Mouse (Mus musculus) forebrain, embryonic 16.5 days (tissue): ENCODE data around the gene Gdpd5. TPM values are rescaled to one million over a fixed set of nuclear protein-coding genes. Genes with fewer than 3 reads are reported as not detected.

Source experiments
- ATAC-seq: fragments of 200-750 bp; cut with Nextera tagmentation; 2 replicates; pipeline ENCODE4 v1.8.0; 2017; ENCODE audit warnings: mild to moderate bottlenecking, moderate library complexity
- H3K27ac ChIP-seq: fragments of 300-500 bp; sonication (generic); 2 replicates; pipeline ENCODE4 v1.5.1; 2014; ENCODE audit warnings: low read length, control low read depth
- H3K27me3 ChIP-seq: fragments of 300-500 bp; sonication (generic); replicated peaks from 2 replicates; pipeline ENCODE4 v1.6.1; 2014; ENCODE audit warnings: low read length; ENCODE audit not compliant: control insufficient read depth, insufficient read depth
- H3K36me3 ChIP-seq: fragments of 300-500 bp; sonication (generic); 2 replicates; pipeline ENCODE4 v1.6.1; 2014; ENCODE audit not compliant: control insufficient read depth, insufficient read depth
- H3K4me1 ChIP-seq: fragments of 300-500 bp; sonication (generic); replicated peaks from 2 replicates; pipeline ENCODE4 v1.6.1; 2014; ENCODE audit warnings: low read length; ENCODE audit not compliant: control insufficient read depth, insufficient read depth
- H3K4me2 ChIP-seq: fragments of 300-500 bp; sonication (generic); 2 replicates; pipeline ENCODE4 v1.6.1; 2014; ENCODE audit warnings: mild to moderate bottlenecking, low read length, control low read depth
- H3K4me3 ChIP-seq: fragments of 300-500 bp; sonication (generic); replicated peaks from 2 replicates; pipeline ENCODE4 v1.5.1; 2014; ENCODE audit warnings: mild to moderate bottlenecking, low read length, control low read depth
- H3K9ac ChIP-seq: fragments of 300-500 bp; sonication (generic); replicated peaks from 2 replicates; pipeline ENCODE4 v1.6.1; 2014; ENCODE audit warnings: low read depth, low read length, control low read depth
- H3K9me3 ChIP-seq: fragments of 300-500 bp; sonication (generic); 2 replicates; pipeline ENCODE4 v1.6.1; 2016; ENCODE audit warnings: low read length; ENCODE audit not compliant: control insufficient read depth
- WGBS: fragments of 180-500 bp; shearing (Covaris S2); extraction: QIAGEN DNeasy Blood & Tissue Kit; methylation state at CpG from one replicate; pipeline ENCODE4 v1.1.7; 2014; 5-methylcytosine and 5-hydroxymethylcytosine counted together
- polyA plus RNA-seq: library from polyadenylated mRNA; unstranded; fragments of >200 nt; fragmentation: Nextera tagmentation; extraction: Ambion mirVana; gene quantifications from 2 replicates; pipeline ENCODE4 v1.2.1, GENCODE M21; 2015

The Gdpd5 gene
- polyA plus RNA-seq, 1 experiment from 2014 or later: 48.0 TPM

DNA sequence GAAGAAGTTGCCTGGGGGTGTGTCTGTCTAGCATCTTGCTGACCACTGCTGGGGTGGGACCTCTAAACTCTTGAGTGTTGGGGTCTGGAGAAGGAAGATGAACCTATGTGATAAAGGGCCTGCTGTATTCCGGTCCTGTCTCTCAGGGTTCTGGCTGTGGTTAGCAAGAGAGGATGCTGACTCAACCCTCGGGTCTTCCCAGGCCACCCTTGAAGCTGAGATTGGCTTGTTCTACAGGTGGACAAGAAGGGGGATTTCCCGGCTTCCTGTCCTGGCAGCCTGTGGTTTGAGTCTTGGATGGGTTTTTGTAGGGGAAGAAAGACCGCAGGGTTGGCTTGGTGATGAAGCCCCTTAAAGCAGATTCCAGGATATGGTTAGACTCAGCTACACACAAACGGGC lies 47.6 kb downstream of the Gdpd5 start:
- no peak for ATAC-seq
- 92% methylated on average over 5 of the region's 5 CpGs for WGBS

DNA sequence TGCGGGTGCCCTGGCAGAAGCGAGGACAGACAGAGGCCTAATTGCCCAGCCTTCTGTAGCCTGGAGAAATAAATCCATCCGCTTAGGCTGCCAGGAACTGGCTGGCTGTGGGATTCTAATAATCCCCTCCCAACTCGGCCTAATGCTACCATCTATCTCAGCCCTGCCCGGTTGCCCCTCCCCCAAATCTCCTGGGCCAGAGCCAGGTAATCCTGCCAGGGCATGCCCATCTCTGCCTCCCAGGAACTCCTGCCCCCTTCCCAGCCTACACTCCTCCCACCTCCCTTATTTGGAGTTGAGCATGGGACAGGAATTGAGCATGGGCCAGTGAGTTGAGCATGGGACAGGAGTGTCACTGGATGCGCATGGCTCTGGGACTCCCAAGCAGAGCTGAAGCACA lies 48.6 kb downstream of the Gdpd5 start:
- Histone ChIP-seq H3K4me3 (no peak overlapping the region), H3K4me1 (peaks cover 26% of the 10 kb centered on the region), H3K4me2 (no peak overlapping the region), H3K27ac (no peak overlapping the region), H3K9ac (no peak overlapping the region), H3K9me3 (no peaks in the 10 kb centered on the region), H3K27me3 (no peaks in the 10 kb centered on the region), H3K36me3 (no peaks in the 10 kb centered on the region)
- 10% methylated on average over 6 of the region's 6 CpGs for WGBS
- ATAC-seq: peak; percentile 18; the same call in 1 of the 2 replicates

More for the DNA sequence above, 47.6 kb downstream of the Gdpd5 start:
- H3K36me3 ChIP-seq: no peaks in the 10 kb centered on the region
- no peak overlapping the region for H3K27ac ChIP-seq
- no peaks in the 10 kb centered on the region for H3K27me3 ChIP-seq
- no peaks in the 10 kb centered on the region for H3K9me3 ChIP-seq
- H3K4me1 ChIP-seq: peaks cover 26% of the 10 kb centered on the region
- no peak overlapping the region for H3K4me2 ChIP-seq
- no peak overlapping the region for H3K9ac ChIP-seq
- H3K4me3 ChIP-seq: no peak overlapping the region

DNA sequence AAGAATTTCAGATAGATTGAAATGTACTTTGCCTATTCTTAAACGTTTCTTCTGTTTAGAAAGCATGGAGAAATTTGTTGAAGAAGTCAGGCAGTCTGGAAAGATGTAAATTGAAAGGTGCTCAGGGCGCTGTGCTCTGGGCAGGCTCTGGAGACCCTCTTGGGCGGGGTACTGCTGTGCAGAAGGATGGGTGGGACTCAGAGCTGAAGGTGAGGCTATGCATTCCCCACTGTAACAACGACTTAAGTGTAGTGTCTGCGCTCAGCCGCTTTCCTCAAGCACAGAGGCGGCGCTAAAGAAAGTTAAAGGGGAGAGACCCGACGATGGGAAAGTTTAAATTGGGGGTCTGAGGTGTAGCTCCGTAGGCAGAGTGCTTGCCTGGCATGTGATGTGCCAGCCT lies 49.0 kb downstream of the Gdpd5 start:
- Histone ChIP-seq H3K9ac (no peak overlapping the region), H3K4me3 (no peak overlapping the region), H3K4me2 (no peak overlapping the region), H3K27ac (no peak overlapping the region), H3K9me3 (no peaks in the 10 kb centered on the region), H3K4me1 (peaks cover 26% of the 10 kb centered on the region), H3K36me3 (no peaks in the 10 kb centered on the region), H3K27me3 (no peaks in the 10 kb centered on the region)
- 59% methylated on average over 11 of the region's 11 CpGs for WGBS
- no peak for ATAC-seq

DNA sequence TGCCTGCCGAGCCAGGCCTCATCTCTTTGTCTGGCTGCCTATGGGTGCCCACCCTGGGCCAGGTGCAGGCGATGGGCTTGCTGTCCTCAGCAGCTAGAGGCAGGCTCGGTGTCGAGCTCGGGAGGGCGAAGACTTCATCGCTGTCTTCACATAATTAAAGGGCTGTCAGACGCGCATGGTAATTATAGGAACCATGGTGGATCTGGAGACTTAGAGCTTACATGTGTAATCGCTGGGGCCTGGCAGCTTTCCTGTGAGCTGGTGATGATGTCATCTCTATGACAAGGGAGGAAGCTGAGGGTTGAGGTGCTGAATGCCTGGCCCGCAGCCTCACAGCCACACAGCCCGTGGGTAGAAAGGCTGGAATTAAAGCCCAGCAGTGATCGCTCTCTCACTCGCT lies 51.0 kb downstream of the Gdpd5 start:
- Histone ChIP-seq H3K9ac (peak overlapping the region; percentile 46), H3K27ac (peak overlapping the region; percentile 49), H3K9me3 (no peaks in the 10 kb centered on the region), H3K4me3 (no peak overlapping the region), H3K4me1 (peaks cover 22% of the 10 kb centered on the region), H3K4me2 (peak overlapping the region; percentile 12; the same call in 1 of the 2 replicates), H3K36me3 (no peaks in the 10 kb centered on the region), H3K27me3 (no peaks in the 10 kb centered on the region)
- 22% methylated on average over 14 of the region's 14 CpGs for WGBS
- peak; percentile 75 for ATAC-seq

DNA sequence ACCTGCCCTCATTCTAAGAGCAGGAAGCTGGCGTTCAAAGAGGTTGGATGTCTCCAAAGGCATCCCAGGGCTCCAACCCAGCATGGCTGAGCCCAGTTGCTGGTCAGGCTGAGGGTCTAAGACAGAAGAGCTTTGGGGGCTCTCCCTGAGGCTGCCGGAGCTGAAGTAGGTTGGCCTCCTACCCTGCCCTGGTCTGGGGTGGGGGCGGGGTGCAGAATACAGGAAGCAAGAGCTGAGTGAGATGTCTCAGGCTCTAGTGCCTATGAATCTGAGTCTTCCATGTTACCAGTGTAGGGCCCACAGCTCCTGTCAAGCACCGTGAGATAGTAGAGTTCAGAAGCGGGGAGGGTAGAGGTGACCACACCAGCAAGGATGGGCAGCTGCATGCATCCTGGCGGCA lies 51.6 kb downstream of the Gdpd5 start:
- Histone ChIP-seq H3K4me1 (peaks cover 22% of the 10 kb centered on the region), H3K27ac (peak overlapping the region; percentile 49), H3K4me3 (no peak overlapping the region), H3K4me2 (no peak overlapping the region), H3K27me3 (no peaks in the 10 kb centered on the region), H3K36me3 (no peaks in the 10 kb centered on the region), H3K9ac (peak overlapping the region; percentile 46; the same call in 1 of the 2 replicates), H3K9me3 (no peaks in the 10 kb centered on the region)
- WGBS: 94% methylated on average over 6 of the region's 6 CpGs
- ATAC-seq: 0 out of 2 replicates have a peak, but pooled peaks have one; percentile 1

DNA sequence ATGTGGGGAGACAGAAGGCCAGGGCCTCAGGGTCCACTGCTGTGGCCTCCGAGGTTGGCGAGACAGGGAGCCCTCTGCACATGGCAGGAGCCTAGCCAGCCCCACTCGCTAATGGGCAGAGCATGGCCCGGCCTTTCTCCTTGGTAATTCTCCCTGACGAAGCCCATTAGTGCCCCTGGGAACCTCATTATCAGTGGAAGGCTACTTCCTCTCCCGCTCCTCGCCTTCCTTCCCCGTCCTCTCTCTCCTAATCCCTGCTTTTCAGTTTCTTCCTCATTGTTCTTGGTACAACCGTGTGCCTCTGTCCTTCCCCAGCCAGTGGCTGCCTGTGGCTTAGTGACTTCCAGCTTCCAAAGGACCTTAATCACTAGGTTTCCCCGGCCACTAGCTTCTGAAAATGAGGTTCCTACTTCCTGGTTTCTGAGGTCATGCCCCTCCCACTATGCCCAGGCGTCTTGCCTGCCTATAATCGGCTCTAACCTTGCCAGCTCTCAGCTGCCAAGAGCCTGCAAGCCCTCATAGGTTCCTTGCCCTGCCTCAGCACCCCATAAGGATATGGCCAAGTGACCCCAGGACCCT lies 53.5 kb downstream of the Gdpd5 start:
- peaks cover 15% of the 10 kb centered on the region for H3K4me1 ChIP-seq
- no peak for ATAC-seq
- H3K27ac ChIP-seq: no peak overlapping the region
- H3K9me3 ChIP-seq: no peaks in the 10 kb centered on the region
- H3K9ac ChIP-seq: no peak overlapping the region
- no peak overlapping the region for H3K4me3 ChIP-seq
- no peaks in the 10 kb centered on the region for H3K36me3 ChIP-seq
- no peaks in the 10 kb centered on the region for H3K27me3 ChIP-seq
- WGBS: 11% methylated on average over 12 of the region's 12 CpGs
- no peak overlapping the region for H3K4me2 ChIP-seq

DNA sequence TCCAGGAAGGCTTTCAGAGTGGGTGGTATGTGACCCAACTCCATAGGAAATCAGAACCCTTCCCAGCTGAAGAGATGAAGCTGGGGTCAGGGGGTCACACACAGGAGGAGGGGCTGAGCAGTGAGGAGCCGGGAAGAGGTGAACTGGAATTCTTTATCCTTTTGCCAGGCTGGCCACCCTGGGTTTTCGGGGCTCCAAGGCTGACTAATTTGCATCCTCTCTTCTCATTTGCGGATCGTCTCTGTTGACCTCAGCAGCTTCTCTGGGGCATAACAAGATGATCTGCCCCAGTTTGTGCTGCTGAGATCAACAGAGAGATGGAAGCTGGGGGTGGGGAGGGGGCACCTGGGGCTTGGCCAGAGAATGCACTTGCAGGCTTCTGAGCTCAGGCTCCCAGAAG lies 55.3 kb downstream of the Gdpd5 start:
- ATAC-seq: no peak
- Histone ChIP-seq H3K4me1 (peaks cover 15% of the 10 kb centered on the region), H3K9ac (no peak overlapping the region), H3K27me3 (no peaks in the 10 kb centered on the region), H3K27ac (no peak overlapping the region), H3K36me3 (no peaks in the 10 kb centered on the region), H3K4me2 (no peak overlapping the region), H3K9me3 (no peaks in the 10 kb centered on the region), H3K4me3 (no peak overlapping the region)
- WGBS: 17% methylated on average over 4 of the region's 4 CpGs

DNA sequence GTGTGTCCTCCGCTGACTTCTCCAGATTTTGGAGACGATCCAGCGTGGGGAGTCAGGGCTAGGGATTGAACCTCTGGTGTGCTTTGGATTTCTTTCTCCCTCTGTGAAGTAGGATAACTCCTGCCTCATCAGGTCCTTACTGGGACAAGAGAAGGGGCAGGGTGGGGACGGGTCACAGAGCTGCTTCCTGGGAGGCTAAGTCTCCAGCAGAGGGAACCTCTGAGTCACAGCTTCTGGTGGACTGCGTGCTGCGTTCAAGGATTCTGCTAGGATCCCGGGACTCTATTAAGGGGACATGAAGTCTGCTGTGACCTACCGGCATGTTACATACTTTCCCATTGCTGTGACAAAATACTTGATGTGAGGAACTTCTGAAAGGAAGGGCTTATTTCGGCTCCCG lies 57.7 kb downstream of the Gdpd5 start:
- H3K36me3 ChIP-seq: no peaks in the 10 kb centered on the region
- H3K27ac ChIP-seq: no peak overlapping the region
- H3K4me3 ChIP-seq: no peak overlapping the region
- H3K4me2 ChIP-seq: no peak overlapping the region
- WGBS: 68% methylated on average over 10 of the region's 10 CpGs
- ATAC-seq: no peak
- no peak overlapping the region for H3K9ac ChIP-seq
- H3K4me1 ChIP-seq: peaks cover 5% of the 10 kb centered on the region; the same call in 1 of the 2 replicates
- H3K9me3 ChIP-seq: no peaks in the 10 kb centered on the region
- H3K27me3 ChIP-seq: no peaks in the 10 kb centered on the region

DNA sequence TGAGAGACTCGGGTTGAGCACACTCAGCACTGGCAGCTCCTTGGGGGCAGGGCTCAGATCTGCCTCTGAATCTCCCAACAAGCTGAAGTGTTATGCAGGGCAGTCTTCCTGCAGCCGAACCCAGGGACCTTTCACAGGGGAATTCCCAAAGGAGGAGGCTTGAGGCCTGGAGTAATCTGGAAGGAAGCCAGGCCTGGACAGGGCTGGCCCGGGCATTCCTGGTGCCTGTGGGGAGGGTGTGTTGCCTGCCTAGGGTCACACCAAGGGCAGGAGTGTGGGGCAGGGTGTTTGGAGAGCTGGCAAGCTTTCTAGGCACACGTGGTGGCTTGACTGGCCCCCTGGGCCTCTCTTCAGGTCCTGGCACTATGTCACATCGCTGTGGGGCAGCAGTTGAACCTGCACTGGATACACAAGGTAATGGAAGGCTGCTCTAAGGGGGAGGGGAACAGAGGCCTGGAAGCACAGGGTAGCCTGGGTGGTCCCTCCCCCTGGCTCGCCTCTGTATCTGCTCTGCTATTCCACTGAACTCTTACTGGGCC lies 60.4 kb downstream of the Gdpd5 start:
- 22% methylated on average over 6 of the region's 6 CpGs for WGBS
- ATAC-seq: peak; percentile 24; the same call in 1 of the 2 replicates
- no peak overlapping the region for H3K4me3 ChIP-seq
- no peak overlapping the region for H3K27ac ChIP-seq
- H3K27me3 ChIP-seq: no peaks in the 10 kb centered on the region
- H3K9me3 ChIP-seq: no peaks in the 10 kb centered on the region
- H3K36me3 ChIP-seq: no peaks in the 10 kb centered on the region
- no peak overlapping the region for H3K4me2 ChIP-seq
- no peak overlapping the region for H3K9ac ChIP-seq
- H3K4me1 ChIP-seq: peaks cover 5% of the 10 kb centered on the region; the same call in 1 of the 2 replicates
